Mouse (Mus musculus): ENCODE data around the gene Spata21.

DNA sequence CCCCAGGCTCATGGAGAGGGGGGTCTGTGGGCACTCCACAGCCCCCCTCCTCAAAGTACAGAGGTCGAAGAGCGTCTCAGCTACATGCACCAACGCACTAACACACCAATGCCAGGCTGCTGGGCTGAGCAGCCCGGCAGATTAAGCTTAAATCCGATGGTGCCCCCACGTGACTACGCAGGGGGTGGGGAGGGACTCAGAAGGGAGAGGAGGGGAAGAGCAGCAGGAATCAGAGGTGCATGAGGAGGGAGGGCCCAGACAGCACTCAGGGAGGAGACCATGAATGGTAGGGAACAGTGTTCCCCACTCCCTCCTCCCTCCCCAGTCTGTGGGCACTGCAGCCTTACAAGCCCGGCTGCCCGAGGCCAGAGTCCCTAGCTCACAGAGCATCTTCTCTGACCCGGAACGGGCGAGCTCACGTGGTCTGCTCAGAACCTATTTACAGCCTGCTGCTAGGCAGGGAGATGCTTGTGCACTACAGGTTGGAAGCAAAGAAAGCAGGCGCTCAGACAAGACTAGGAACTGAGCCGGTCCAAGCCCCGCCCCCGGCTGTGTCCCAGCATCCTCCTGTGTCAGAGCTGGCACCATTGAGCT lies 34.5 kb upstream of the Spata21 start:
- TF ChIP-seq CTCF (IDR thresholded peaks at IDR 0.05; ENCODE audit: low read depth, low read length) (no peak), POLR2A (IDR thresholded peaks at IDR 0.05; ENCODE audit: borderline replicate concordance, low read depth, low read length) (no peak)

Measured in bone marrow macrophage, adult 2 months (primary cell).